Mouse (Mus musculus) embryonic facial prominence, embryonic 13.5 days (tissue): ENCODE data around the gene Ttll6. TPM values are rescaled to one million over a fixed set of nuclear protein-coding genes. Genes with fewer than 3 reads are reported as not detected.
"Not testable (repeated sequence)": the region's sequence is repeated elsewhere in the genome, so short reads cannot be mapped to it uniquely, and the experiment has no call there.

ENCODE experiments used
- ATAC-seq: fragments of 200-750 bp; cut with Nextera tagmentation; 2 replicates; pipeline ENCODE4 v1.8.0; 2017; ENCODE audit warnings: low read depth; ENCODE audit not compliant: insufficient number of reproducible peaks, insufficient read depth, low FRiP score, low TSS enrichment
- H3K27ac ChIP-seq: fragments of 300-500 bp; sonication (generic); 2 replicates; pipeline ENCODE4 v1.5.1; 2015; ENCODE audit warnings: moderate library complexity, mild to moderate bottlenecking, inconsistent platforms
- H3K27me3 ChIP-seq: fragments of 300-500 bp; sonication (generic); 2 replicates; pipeline ENCODE4 v1.6.1; 2015; ENCODE audit warnings: mild to moderate bottlenecking, inconsistent platforms
- H3K36me3 ChIP-seq: fragments of 300-500 bp; sonication (generic); 2 replicates; pipeline ENCODE4 v1.6.1; 2015; ENCODE audit warnings: mild to moderate bottlenecking, inconsistent platforms
- H3K4me1 ChIP-seq: fragments of 300-500 bp; sonication (generic); 2 replicates; pipeline ENCODE4 v1.6.1; 2015; ENCODE audit warnings: inconsistent platforms
- H3K4me2 ChIP-seq: fragments of 300-500 bp; sonication (generic); 2 replicates; pipeline ENCODE4 v1.6.1; 2015; ENCODE audit warnings: moderate library complexity, mild to moderate bottlenecking, inconsistent platforms
- H3K4me3 ChIP-seq: fragments of 300-500 bp; sonication (generic); 2 replicates; pipeline ENCODE4 v1.5.1; 2015; ENCODE audit warnings: mild to moderate bottlenecking, inconsistent platforms
- H3K9ac ChIP-seq: fragments of 300-500 bp; sonication (generic); 2 replicates; pipeline ENCODE4 v1.6.1; 2015; ENCODE audit warnings: mild to moderate bottlenecking, inconsistent platforms
- H3K9me3 ChIP-seq: fragments of 300-500 bp; sonication (generic); 2 replicates; pipeline ENCODE4 v1.6.1; 2016; ENCODE audit warnings: inconsistent platforms
- WGBS: fragments of 180-500 bp; shearing (Covaris S2); methylation state at CpG from one replicate; pipeline ENCODE4 v1.1.7; 2015; ENCODE audit warnings: mixed read lengths; 5-methylcytosine and 5-hydroxymethylcytosine counted together
- polyA plus RNA-seq: library from polyadenylated mRNA; unstranded; fragments of >200 nt; fragmentation: Nextera tagmentation; extraction: Ambion mirVana; gene quantifications from 2 replicates; pipeline ENCODE4 v1.2.1, GENCODE M21; 2015

The Ttll6 gene
- polyA plus RNA-seq, 1 experiment from 2014 or later = 0.08 TPM

DNA sequence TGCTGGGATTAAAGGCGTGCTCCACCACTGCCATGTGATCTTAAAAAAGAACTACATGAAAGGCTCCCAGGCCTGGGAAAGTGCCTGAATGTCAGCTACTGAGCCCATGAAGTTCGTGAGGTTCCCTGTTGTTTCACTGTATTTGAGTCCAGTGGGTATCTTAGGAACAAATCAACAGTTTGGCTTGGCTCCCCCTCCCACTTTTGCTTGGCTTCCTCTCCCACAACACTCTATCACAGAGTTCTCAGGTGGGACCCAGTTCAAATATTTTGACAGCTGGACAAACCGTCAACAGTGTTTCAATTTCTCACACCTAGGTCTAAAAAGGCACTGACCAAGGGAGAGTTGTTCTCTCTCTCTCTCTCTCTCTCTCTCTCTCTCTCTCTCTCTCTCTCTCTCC is 14.2 kb upstream of the Ttll6 start:
- Histone ChIP-seq H3K36me3 (no peaks in the 10 kb centered on the region), H3K27me3 (peaks cover 39% of the 10 kb centered on the region), H3K4me3 (no peak overlapping the region), H3K4me1 (peaks cover 5% of the 10 kb centered on the region), H3K4me2 (no peak overlapping the region), H3K27ac (no peak overlapping the region), H3K9ac (no peak overlapping the region), H3K9me3 (no peaks in the 10 kb centered on the region)
- WGBS = 71% methylated on average over 3 of the region's 3 CpGs
- ATAC-seq = no peak

DNA sequence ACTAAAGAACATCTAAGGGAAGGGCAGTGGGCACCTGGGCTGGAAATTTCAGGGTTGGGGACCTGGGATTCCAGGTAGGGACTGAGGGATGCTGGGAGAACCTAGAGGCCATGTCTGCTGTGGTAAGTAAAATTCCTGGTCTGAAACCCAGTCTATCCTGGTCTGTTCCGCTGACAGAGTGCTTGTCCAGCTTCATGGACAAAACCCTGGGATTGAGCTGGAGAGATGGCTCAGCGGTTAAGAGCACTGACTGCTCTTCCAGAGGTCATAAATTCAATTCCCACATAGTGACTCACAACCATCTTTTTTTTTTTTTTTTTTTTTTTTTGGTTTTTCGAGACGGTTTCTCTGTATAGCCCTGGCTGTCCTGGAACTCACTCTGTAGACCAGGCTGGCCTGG is 10.8 kb upstream of the Ttll6 start:
- not testable (repeated sequence) for H3K4me1 ChIP-seq, H3K9me3 ChIP-seq, ATAC-seq, H3K4me2 ChIP-seq, H3K36me3 ChIP-seq, H3K27ac ChIP-seq, H3K4me3 ChIP-seq, H3K9ac ChIP-seq
- peaks cover 61% of the 10 kb centered on the region for H3K27me3 ChIP-seq
- 73% methylated on average over 4 of the region's 4 CpGs for WGBS

DNA sequence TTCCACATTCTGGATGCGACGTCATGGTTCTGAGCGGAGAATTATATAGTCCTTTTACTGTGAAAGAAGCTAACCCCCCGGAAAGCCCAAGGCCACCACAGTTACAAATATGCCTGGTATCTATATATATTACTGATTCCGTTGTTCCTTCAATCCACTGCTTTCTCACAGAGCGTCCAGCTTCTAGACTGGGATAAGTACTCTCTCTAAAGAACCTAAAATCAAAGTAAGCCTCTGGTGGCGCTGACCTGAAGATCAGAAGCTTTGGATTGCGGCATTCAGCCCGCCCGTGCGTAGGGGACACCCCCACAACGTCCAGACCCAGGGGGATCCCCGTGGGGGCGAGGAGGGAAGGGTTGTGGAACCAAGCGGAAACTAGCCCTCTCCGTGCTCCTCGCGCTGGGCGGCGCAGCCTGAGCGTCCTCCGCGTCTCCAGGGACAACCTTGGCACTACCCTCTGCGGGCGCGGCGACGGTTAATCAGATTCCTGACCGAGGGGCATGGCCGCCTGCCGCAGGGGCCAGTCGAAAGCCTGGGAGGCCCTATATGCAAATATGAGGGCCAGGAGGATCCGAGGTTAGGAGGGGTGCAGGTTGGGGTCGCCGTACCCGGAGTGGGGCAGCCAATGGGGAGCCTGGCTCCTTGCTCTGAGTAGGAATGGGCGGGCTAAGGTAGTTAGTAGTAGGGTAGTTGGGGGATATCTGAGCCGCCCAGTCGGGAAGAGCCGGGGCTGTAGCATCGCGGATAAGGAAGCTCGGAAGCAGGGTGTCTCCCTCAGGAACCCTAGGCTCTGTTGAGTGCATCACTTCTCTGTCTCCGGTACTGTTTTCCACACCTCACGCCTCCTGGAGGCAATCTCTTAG is 9.3 kb upstream of the Ttll6 start:
- H3K4me1 ChIP-seq = peaks cover 9% of the 10 kb centered on the region
- 2% methylated on average over 45 of the region's 45 CpGs for WGBS
- ATAC-seq = no peak
- no peak overlapping the region for H3K27ac ChIP-seq
- peaks cover 61% of the 10 kb centered on the region for H3K27me3 ChIP-seq
- no peaks in the 10 kb centered on the region for H3K36me3 ChIP-seq
- H3K4me3 ChIP-seq = peak overlapping the region; percentile 47
- no peaks in the 10 kb centered on the region for H3K9me3 ChIP-seq
- H3K9ac ChIP-seq = peak overlapping the region; percentile 58
- H3K4me2 ChIP-seq = peak overlapping the region; percentile 83

DNA sequence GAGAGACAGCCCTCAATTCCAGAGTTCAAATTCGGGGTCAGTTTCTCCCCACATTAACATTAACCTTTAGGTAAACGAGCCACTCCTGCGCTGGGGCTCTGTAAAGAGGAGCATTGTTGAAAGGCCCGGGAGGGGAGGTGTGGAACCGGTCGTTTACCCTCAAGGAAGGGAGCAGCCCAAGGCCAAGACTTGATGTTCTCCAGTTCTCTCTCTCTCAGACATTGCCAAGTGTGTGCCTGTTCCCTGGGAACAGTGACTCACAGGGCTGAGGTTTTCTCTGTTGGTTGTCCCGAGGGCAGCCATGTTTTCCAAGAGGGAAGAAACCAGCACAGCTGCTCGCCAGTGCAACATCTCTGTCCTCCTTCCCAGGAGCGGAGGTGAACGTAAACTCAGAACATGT is 3.0 kb upstream of the Ttll6 start:
- Histone ChIP-seq H3K4me3 (no peak overlapping the region), H3K27ac (no peak overlapping the region), H3K9me3 (no peaks in the 10 kb centered on the region), H3K9ac (no peak overlapping the region; the same call in 1 of the 2 replicates), H3K36me3 (no peaks in the 10 kb centered on the region), H3K4me2 (no peak overlapping the region), H3K27me3 (peaks cover 35% of the 10 kb centered on the region), H3K4me1 (peaks cover 7% of the 10 kb centered on the region)
- 48% methylated on average over 10 of the region's 10 CpGs for WGBS
- no peak for ATAC-seq

DNA sequence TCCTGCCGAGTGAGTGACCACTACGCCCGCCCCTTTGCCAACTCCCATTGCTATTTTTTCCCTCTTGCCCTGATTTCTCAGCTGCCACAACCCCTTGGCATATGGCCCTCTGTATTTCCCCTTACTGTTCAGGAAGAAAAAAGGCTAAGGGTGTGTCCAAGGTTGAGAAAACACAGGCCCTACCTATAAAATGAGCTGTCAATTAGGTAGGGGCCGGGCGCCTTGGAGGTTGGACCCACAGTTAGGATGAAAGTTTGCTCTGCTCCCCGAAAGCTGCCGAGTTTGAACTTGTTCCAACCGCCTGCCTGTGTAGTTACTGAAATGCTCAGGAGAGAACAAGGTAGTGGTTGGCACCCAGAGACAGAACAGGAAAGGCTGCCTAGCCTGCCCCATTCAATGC is 2.3 kb downstream of the Ttll6 start:
- Histone ChIP-seq H3K9me3 (no peaks in the 10 kb centered on the region), H3K4me1 (peaks cover 7% of the 10 kb centered on the region), H3K27me3 (peaks cover 41% of the 10 kb centered on the region), H3K4me3 (no peak overlapping the region), H3K36me3 (no peaks in the 10 kb centered on the region), H3K9ac (no peak overlapping the region), H3K27ac (no peak overlapping the region), H3K4me2 (no peak overlapping the region)
- WGBS = 80% methylated on average over 8 of the region's 8 CpGs
- ATAC-seq = no peak

DNA sequence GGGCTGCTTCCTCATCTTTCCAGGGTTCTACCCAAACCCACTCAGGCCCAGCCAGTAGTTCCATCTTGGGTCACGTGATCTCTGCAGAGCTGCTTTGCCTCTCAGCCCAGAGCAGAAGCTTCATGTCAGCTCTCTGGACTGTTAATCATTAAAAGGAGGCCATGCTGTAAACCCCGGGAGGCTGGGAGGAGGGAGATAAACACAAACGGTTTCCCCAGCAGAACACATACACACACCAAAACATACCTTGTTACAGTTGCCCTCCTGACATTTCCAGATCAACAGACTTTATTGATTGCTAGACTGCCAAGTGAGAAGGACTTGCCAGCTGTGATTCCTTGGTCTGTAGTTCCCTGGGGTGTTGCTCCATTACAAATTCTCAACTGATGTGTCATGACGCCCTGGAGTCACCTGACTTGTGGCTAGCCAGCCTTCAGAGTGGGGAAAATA is 7.2 kb downstream of the Ttll6 start:
- 25% methylated on average over 4 of the region's 4 CpGs for WGBS
- no peak for ATAC-seq
- H3K27me3 ChIP-seq = peaks cover 32% of the 10 kb centered on the region

DNA sequence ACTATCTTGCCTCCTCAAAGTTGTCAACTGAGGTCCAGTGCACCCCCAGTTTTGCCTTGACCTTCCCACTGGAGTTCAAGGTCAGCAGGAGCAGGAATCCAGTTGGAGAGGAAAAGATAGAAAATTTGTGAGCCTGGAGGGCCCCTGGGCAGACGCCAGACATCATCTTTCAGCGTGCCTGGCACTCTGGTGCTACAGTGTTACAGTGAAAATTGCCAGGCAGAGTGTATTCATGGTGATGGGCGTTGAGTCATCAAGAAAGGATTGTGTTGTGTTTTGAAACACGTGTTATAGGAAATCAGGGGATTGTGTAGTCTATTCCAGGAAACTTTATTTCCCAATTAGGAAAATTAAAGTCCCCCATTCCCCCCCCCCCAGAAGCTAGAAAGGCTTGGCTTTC is 10.2 kb downstream of the Ttll6 start:
- H3K27ac ChIP-seq = no peak overlapping the region
- H3K27me3 ChIP-seq = peaks cover 53% of the 10 kb centered on the region
- H3K9me3 ChIP-seq = no peaks in the 10 kb centered on the region

More for the DNA sequence above, 7.2 kb downstream of the Ttll6 start:
- Histone ChIP-seq H3K4me1 (no peaks in the 10 kb centered on the region), H3K36me3 (no peaks in the 10 kb centered on the region), H3K9me3 (no peaks in the 10 kb centered on the region), H3K4me2 (no peak overlapping the region), H3K27ac (no peak overlapping the region), H3K9ac (no peak overlapping the region), H3K4me3 (no peak overlapping the region)

DNA sequence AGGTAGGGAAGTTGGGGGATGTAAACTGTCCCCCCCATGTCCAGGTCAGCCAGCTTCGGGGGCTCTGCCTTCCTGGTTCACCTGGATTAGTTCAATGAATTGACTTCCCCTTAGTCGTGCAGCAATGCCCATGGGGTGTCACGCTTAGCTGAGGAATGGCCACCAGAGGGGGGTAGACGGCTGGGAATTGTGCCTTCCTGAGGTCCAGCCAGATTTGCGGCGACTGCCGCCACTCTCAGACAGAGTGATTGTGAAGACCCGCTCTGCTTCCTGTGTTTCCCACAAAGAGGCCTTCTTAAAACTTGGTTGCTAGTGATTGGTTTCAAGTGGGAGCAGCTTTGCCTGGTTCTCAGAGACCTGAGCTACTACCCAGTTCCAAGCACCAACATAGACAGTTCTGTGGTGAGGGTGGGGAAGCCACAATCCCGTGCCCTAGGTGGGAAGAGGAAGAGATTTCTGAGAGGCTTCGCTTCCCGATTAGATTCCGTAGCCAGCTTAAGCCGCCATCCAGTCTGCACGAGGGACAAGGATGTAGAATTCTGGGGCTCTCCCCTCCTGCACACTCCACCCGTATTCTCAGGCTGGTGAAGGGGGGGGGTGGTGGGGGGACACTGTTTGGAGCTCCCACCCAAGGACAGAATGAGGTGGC is 12.2 kb downstream of the Ttll6 start:
- Histone ChIP-seq H3K27ac (no peak overlapping the region), H3K4me1 (no peaks in the 10 kb centered on the region), H3K4me3 (peak overlapping the region; percentile 19), H3K4me2 (peak overlapping the region; percentile 43), H3K36me3 (no peaks in the 10 kb centered on the region), H3K9me3 (no peaks in the 10 kb centered on the region), H3K27me3 (peaks cover 63% of the 10 kb centered on the region), H3K9ac (peak overlapping the region; percentile 44)
- WGBS = 2% methylated on average over 15 of the region's 15 CpGs
- ATAC-seq = no peak

More for the DNA sequence above, 10.2 kb downstream of the Ttll6 start:
- Histone ChIP-seq H3K4me1 (no peaks in the 10 kb centered on the region), H3K9ac (no peak overlapping the region), H3K4me3 (no peak overlapping the region), H3K36me3 (no peaks in the 10 kb centered on the region), H3K4me2 (no peak overlapping the region)
- ATAC-seq = no peak
- 56% methylated on average over 4 of the region's 4 CpGs for WGBS

DNA sequence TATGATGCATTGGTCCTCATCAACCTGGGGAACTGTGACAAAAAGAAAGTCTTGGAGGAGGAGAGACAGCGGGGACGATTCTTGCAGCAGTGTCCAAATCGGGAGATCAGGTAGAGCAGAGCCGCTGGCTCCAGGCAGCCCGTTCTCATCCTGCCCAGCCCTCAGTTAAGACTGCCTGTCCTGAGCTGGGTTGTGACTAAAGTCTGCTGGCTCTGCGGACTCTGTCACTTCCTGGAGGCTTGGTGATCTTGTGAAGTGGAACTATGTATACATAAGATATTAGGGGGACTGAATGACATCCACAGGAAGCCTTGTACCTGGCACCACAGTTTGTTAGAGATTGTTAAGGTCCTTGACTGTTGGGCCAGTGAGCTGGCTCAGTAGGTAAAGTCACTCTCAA is 13.9 kb downstream of the Ttll6 start:
- Histone ChIP-seq H3K36me3 (no peaks in the 10 kb centered on the region), H3K4me1 (no peaks in the 10 kb centered on the region), H3K9ac (no peak overlapping the region), H3K27me3 (peaks cover 79% of the 10 kb centered on the region), H3K27ac (no peak overlapping the region), H3K4me2 (no peak overlapping the region), H3K9me3 (no peaks in the 10 kb centered on the region), H3K4me3 (no peak overlapping the region)
- ATAC-seq = no peak
- WGBS = 80% methylated on average over 6 of the region's 6 CpGs

DNA sequence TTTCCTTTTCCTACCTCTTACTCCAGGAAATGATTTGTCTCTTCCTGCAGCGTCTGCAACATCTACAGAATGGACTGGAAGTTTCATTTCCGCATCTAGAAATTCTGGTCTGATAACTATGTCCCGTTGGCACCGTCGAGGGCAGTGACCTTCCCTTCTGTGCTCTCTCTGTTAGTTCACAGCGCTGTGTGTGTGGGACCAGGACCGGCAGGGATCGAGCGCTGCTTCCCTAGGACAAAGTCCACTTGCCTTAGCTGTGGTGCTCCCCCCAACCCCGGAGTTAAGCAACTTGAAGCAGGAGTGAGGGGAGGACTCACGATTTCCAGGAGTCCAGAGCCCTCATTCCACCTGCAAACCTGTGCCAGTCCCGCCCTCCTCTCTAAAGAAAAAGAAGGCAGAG is 31.2 kb downstream of the Ttll6 start:
- no peaks in the 10 kb centered on the region for H3K36me3 ChIP-seq
- no peak overlapping the region for H3K4me3 ChIP-seq
- WGBS = 62% methylated on average over 12 of the region's 12 CpGs
- H3K9me3 ChIP-seq = no peaks in the 10 kb centered on the region
- ATAC-seq = no peak
- H3K27ac ChIP-seq = no peak overlapping the region
- H3K27me3 ChIP-seq = peaks cover 84% of the 10 kb centered on the region
- no peak overlapping the region for H3K4me2 ChIP-seq
- no peak overlapping the region for H3K9ac ChIP-seq
- H3K4me1 ChIP-seq = no peaks in the 10 kb centered on the region

DNA sequence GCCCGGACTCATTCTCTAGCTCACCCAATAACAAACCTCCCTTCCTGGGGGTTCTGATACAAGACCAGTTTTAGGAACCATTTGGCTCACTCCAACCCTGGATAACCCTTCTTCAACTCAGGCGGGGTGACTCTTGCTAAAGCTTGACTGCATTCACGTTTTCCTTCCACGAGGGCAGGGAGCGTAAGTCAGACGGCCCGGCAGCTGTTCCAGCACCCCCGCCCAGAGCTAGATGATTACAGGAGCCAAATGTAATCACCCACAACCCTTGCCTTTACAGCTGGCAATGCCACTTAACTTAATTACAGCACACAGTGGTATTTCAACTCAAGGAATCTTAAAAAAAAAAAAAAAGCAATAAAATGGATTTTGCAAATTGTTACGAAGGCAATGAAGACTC is 34.5 kb downstream of the Ttll6 start:
- Histone ChIP-seq H3K4me1 (no peaks in the 10 kb centered on the region), H3K27ac (no peak overlapping the region), H3K4me2 (no peak overlapping the region), H3K9ac (no peak overlapping the region), H3K36me3 (no peaks in the 10 kb centered on the region), H3K4me3 (no peak overlapping the region), H3K9me3 (0 out of 2 replicates have a peak, but pooled peaks cover 2% of the 10 kb centered on the region), H3K27me3 (peaks cover 99% of the 10 kb centered on the region)
- no peak for ATAC-seq
- 32% methylated on average over 9 of the region's 9 CpGs for WGBS

DNA sequence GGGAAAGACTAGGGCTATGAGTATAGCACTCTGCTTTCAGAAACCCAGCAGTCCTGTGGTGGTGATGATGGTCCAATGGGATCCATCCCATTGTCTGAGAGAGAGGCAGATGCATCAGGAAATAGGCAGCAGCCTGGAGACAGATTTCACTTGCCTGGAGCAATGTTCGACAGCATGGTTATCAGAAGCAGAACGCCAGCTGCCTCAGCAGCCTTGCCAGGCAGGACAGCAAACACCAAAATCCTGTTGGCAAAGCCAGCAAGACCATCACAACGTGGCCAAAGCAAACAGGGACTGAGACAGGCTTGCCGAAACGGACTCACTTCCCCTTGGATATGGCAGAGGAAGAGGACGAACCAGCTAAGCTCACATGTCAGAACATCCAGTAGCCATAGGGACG is 35.4 kb downstream of the Ttll6 start:
- H3K9ac ChIP-seq = no peak overlapping the region
- ATAC-seq = no peak
- no peak overlapping the region for H3K4me2 ChIP-seq
- no peaks in the 10 kb centered on the region for H3K4me1 ChIP-seq
- H3K36me3 ChIP-seq = no peaks in the 10 kb centered on the region
- 0 out of 2 replicates have a peak, but pooled peaks cover 2% of the 10 kb centered on the region for H3K9me3 ChIP-seq
- WGBS = 16% methylated on average over 7 of the region's 7 CpGs
- no peak overlapping the region for H3K4me3 ChIP-seq
- H3K27me3 ChIP-seq = peaks cover 100% of the 10 kb centered on the region
- H3K27ac ChIP-seq = no peak overlapping the region
